Mouse (Mus musculus) granulocyte monocyte progenitor cell, adult 5-6 weeks (primary cell): Measurements from ENCODE around the gene Stkld1. TPM values are rescaled to one million over a fixed set of nuclear protein-coding genes. Genes with fewer than 3 reads are reported as not detected.

Source experiments
- ATAC-seq: replicated peaks from 2 replicates; pipeline ENCODE4 v1.8.0; 2016; ENCODE audit warnings: mild to moderate bottlenecking, moderate TSS enrichment, inconsistent platforms; ENCODE audit not compliant: poor library complexity, severe bottlenecking
- total RNA-seq, 2 experiments: library from RNA; stranded (forward) in 1 of 2; stranded (reverse) in 1 of 2; fragments of 200-712, 200-1000 nt in 1 of 2; fragments of >200 nt in 1 of 2; fragmentation: Nextera tagmentation in 1 of 2; gene quantifications; 2 replicates each; pipeline ENCODE4 v1.2.3; 2014 to 2017

The Stkld1 gene
- total RNA-seq, 2 experiments from 2014 or later = 2.9 TPM; not detected in 1

DNA sequence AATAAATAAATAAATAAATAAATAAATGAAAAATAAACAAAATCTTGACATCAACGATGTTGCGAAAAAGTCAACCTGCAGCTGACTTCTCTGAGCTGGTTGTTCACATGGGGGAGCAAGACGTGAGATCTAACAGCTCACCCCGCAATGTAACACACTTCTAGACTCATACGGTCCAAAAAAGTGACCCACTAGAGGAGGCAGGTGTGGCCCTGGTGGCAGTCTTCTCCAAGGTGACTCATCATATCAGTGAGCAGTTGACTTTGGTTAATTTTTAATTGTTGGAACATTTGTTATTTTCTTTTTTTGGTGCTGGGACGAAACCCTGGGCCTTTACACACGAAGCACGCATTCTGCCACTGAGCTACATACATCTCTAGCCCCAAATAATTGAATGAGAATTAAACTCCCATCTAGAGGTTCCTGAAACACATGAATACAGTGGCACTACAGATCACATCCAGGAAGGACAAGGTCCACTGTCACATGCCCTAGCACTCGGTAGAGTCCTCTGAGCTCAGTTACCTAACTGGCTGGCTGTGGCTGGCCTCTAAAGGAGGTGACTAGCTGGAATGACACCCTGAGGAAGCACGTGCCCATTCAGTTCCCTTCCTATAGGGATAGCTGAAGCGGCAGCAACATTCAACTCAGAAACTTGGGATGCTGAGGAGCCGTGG, 23.1 kb downstream of the Stkld1 start:
- ATAC-seq = no peak

DNA sequence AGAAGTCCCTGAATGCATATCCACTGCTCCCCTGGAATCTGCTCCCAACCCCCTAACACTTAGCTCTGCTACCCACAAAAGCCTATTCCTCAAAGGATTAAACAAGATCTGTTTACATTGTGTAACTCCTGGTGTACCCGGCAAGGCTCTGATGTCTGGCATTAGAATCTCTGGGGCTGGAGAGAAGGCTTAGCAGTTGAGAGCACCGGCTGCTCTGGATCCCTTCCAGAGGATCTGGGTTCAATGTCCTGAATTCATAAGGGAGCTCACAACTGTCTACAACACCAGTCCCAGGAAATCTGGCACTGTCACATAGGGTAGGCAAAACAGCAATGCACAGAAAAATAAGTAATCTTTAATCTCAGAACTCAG, 23.6 kb downstream of the Stkld1 start:
- no peak for ATAC-seq

DNA sequence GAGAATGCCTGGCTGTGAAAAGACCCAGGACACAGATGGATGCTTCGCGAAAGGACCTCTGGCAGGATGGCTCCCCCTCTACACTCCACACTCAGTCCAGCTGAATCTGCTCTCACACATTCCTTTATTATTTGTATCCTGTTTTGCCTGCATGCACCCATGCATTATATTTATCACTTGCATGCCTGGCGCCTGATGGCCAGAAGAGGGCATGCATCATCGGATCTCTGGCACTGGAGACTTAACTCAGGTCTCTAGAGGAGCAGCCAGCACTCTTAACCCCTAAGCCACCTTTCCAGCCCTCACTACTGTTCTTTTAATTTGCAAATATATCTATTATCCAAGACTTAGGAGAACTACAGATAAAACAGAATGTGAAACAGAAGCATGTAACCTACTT, 26.9 kb downstream of the Stkld1 start:
- ATAC-seq = no peak

- ATAC-seq = peak; percentile 95
These were observed 30.3 kb downstream of the Stkld1 start, which contains the start of gene Rexo4 for GRCm38 (mm10) chr2:26963923-26964723. Gene Rexo4 (minus strand): TSS chr2:26964386.

DNA sequence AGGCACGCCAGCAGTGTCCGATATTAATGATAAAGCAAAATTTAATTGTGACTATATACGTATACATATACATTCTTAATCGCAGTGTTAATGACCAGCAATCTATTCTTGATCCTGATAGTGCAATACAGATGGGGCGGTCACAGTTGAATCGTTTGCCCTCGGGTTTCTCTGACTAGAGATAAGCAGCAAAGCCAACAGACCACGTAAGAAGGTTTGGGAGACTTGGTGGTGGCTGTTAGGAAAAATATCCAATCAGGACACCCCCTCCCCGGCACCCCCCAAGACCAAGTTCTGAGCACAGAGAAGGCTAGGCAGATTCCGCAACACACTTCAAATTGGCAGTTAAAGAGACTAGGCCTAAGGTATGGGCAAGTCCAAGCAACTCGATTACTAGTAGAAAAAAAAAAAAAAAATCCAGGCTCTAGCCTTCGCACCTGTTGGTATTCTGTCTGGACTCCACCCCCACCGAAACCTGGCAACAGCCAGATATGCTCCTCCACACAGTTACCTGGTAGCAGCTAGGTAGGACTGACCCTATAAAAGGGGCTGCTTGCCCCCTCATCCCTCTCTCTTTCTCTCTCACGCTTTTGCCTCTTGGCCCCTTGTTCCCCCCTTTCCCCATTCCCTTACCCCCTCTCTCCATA, 31.0 kb downstream of the Stkld1 start:
- no peak for ATAC-seq

DNA sequence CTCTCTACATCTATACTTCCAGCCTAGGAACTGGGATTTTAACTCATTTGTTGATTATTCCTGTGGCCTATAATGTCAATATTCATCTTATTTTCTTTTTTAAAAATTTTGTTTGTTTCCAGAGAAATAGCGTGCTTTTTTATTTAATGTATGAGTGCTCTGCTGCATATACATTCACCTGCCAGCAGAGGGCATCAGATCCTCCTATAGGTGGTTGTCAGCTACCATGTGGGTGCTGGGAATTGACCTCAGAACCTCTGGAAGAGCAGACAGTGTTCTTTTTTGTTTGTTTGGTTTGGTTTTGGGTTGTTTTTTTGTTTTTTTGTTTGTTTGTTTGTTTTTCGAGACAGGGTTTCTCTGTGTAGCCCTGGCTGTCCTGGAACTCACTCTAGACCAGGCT, 33.4 kb downstream of the Stkld1 start:
- no peak for ATAC-seq

DNA sequence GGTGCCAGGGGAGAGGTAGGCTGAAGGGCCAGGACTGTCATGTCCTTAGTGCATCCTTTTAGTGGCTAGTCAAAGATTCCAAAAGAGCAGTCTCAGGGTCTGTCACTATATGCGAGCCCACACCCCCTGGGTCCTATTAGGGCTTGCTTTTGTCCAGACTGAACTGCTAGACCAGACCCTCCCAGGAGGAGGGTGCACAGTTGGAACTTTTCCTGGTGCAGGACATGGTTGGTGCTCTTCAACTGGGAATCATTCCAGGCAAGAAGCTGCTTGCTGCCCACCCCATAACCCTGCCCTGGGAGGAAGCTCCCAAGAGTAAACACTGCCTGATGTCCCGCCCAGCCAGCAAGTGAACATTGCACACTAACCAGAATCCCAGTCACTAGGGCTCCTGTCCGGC, 39.3 kb downstream of the Stkld1 start, which contains the start of gene Adamts13:
Gene Adamts13 (plus strand): TSS at position 301 of the 400 bp plus-strand sequence.
- no peak for ATAC-seq

- ATAC-seq = peak; percentile 70
These were observed 40.1 kb downstream of the Stkld1 start for GRCm38 (mm10) chr2:26973960-26974359.

DNA sequence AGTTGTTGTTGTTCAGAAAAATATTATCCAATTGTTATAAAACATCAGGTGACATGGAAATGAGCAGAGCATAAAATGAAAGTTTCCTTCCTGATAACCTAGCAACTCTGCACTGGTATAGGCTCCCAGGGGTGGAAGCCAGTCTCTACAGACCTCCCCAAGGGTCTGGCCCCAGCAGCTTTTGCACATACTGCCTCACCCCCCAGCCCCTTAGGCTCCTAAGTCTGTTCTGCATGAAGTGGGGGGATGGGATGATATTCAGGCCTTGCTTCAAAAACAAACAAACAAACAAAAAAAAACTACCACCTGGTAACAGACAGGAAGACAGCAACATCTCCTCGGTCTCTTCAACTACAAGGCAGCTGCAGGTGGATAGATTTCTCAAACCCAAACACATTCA, 46.5 kb downstream of the Stkld1 start:
- no peak for ATAC-seq

GRCm38 (mm10) chr2:26984179-26984578, 50.3 kb downstream of the Stkld1 start:
- no peak for ATAC-seq

DNA sequence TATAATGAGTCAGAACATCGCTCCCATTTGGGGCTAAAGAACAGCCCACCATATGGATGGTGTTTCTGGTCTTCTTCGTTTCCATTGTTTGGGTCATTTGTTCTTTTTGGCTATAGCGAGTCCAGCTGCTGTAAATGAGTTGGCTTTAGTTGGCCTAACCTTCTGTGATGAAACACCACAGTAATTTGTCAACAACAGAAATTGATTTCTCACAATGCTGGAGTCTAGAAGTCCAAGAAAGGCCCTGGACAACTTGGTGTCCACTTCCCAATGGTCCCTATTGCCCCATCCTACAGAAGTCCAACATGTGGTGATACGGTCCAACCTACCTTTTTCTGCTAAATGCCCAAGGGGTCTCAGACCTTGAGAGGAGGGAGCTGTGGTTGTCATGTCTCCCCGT, 50.8 kb downstream of the Stkld1 start:
- ATAC-seq = no peak

DNA sequence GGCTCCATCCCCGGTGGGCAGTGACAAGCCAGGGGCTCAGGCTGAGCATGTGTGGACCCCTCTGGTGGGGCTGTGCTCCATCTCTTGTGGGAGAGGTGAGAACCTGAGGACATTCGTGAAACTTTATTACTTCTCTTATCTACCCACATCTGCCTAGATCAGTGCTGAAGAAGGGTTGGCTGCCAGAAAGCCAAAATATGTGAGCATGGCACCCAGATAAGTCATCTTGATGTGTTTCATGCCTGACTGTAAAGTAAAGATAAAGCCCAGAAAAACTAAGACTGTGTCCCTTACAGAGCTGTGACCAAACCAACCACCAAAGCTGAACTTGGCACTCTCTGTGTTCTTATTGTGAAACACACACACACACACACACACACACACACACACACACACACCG, 60.1 kb downstream of the Stkld1 start:
- no peak for ATAC-seq

DNA sequence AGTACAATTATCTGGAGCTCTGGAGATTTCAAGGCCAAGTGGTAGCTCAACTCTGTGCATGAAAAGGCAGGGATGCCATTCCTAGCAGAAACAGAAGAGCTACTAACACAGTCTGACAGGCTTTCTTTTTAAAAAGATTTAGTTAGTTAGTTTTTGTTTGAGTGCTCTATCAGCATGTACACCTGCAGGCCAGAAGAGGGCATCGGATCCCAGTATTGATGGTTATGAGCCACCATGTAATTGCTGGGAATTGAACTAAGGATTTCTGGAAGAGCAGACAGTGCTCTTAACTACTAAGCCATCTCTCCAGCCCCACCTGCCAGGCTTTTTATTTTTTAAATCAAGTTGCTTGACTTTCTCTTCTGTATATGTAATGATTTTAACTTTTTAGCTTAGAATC, 63.7 kb downstream of the Stkld1 start:
- no peak for ATAC-seq

DNA sequence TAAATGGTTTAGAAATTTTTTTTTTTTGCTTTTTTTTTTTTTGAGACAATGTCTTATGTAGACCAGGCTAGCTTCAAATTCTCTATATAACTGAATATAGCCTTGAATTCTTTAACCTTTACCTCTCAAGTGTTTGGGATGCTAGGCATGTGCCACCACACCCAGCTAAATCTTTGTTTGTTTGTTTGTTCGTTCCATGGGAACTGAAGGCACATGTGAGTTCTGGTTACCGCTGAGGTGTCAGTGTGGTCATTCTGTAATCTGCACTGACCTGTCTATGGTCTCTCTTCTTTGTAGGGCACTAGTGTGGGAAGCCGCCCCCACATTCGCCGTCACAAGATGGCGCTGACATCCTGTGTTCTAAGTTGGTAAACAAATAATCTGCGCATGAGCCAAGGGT, 64.1 kb downstream of the Stkld1 start:
- ATAC-seq = no peak

Other genes with a start within 250 kb of the Stkld1 start
- gene Abo, start 69.1 kb upstream of the Stkld1 start, total RNA-seq (2014; fragmentation: Nextera tagmentation) = not detected in 2 replicates
- gene Abo, start 69.1 kb upstream of the Stkld1 start, total RNA-seq (2017) = not detected in 2 replicates
- 21.7 and 22.5 TPM in 2 replicates for gene Surf6, start 31.2 kb upstream of the Stkld1 start, total RNA-seq (2014; fragmentation: Nextera tagmentation)
- 53.0 and 55.7 TPM in 2 replicates for gene Surf6, start 31.2 kb upstream of the Stkld1 start, total RNA-seq (2017)
- gene Med22, start 23.4 kb upstream of the Stkld1 start, total RNA-seq (2014; fragmentation: Nextera tagmentation) = 16.7 and 17.4 TPM in 2 replicates
- gene Med22, start 23.4 kb upstream of the Stkld1 start, total RNA-seq (2017) = 17.2 and 19.0 TPM in 2 replicates
- 2,412 and 2,423 TPM in 2 replicates for gene Rpl7a, start 23.3 kb upstream of the Stkld1 start, total RNA-seq (2014; fragmentation: Nextera tagmentation)
- gene Rpl7a, start 23.3 kb upstream of the Stkld1 start, total RNA-seq (2017) = 2,233 and 2,391 TPM in 2 replicates
- gene Surf2, start 17.7 kb upstream of the Stkld1 start, total RNA-seq (2014; fragmentation: Nextera tagmentation) = 42.8 and 48.8 TPM in 2 replicates
- 72.9 and 77.2 TPM in 2 replicates for gene Surf2, start 17.7 kb upstream of the Stkld1 start, total RNA-seq (2017)
- gene Surf1, start 17.5 kb upstream of the Stkld1 start, total RNA-seq (2014; fragmentation: Nextera tagmentation) = 46.4 and 74.7 TPM in 2 replicates
- gene Surf1, start 17.5 kb upstream of the Stkld1 start, total RNA-seq (2017) = 40.0 and 75.4 TPM in 2 replicates
- 177 and 217 TPM in 2 replicates for gene Surf4, start 119 bp upstream of the Stkld1 start, total RNA-seq (2014; fragmentation: Nextera tagmentation)
- 107 and 110 TPM in 2 replicates for gene Surf4, start 119 bp upstream of the Stkld1 start, total RNA-seq (2017)
- 42.4 and 47.6 TPM in 2 replicates for gene Rexo4, start 30.3 kb downstream of the Stkld1 start, total RNA-seq (2014; fragmentation: Nextera tagmentation)
- 75.2 and 84.7 TPM in 2 replicates for gene Rexo4, start 30.3 kb downstream of the Stkld1 start, total RNA-seq (2017)
- not detected in 2 replicates for gene Adamts13, start 39.4 kb downstream of the Stkld1 start, total RNA-seq (2014; fragmentation: Nextera tagmentation)
- gene Adamts13, start 39.4 kb downstream of the Stkld1 start, total RNA-seq (2017) = 0.04 TPM in 1 of 2 replicates, not detected in the other
- 15.5 and 18.8 TPM in 2 replicates for gene Cacfd1, start 75.9 kb downstream of the Stkld1 start, total RNA-seq (2014; fragmentation: Nextera tagmentation)
- 1.6 and 3.5 TPM in 2 replicates for gene Cacfd1, start 75.9 kb downstream of the Stkld1 start, total RNA-seq (2017)
- 4.6 and 7.5 TPM in 2 replicates for gene Slc2a6, start 94.0 kb downstream of the Stkld1 start, total RNA-seq (2014; fragmentation: Nextera tagmentation)
- gene Slc2a6, start 94.0 kb downstream of the Stkld1 start, total RNA-seq (2017) = 2.6 and 4.0 TPM in 2 replicates
- not detected in 2 replicates for gene Mymk, start 138.1 kb downstream of the Stkld1 start, total RNA-seq (2014; fragmentation: Nextera tagmentation)
- gene Mymk, start 138.1 kb downstream of the Stkld1 start, total RNA-seq (2017) = not detected in 2 replicates
- gene Adamtsl2, start 145.3 kb downstream of the Stkld1 start, total RNA-seq (2014; fragmentation: Nextera tagmentation) = not detected in 2 replicates
- not detected in 2 replicates for gene Adamtsl2, start 145.3 kb downstream of the Stkld1 start, total RNA-seq (2017)
- gene Fam163b, start 208.4 kb downstream of the Stkld1 start, total RNA-seq (2014; fragmentation: Nextera tagmentation) = not detected in 2 replicates
- gene Fam163b, start 208.4 kb downstream of the Stkld1 start, total RNA-seq (2017) = not detected in 2 replicates
- gene Dbh, start 231.2 kb downstream of the Stkld1 start, total RNA-seq (2014; fragmentation: Nextera tagmentation) = not detected in 2 replicates
- gene Dbh, start 231.2 kb downstream of the Stkld1 start, total RNA-seq (2017) = not detected in 2 replicates